Mouse (Mus musculus) MEL (cell line): ENCODE results near the gene Slc35e2. TPM values are rescaled to one million over a fixed set of nuclear protein-coding genes. Genes with fewer than 3 reads are reported as not detected.
"Not testable (repeated sequence)": the region's sequence is repeated elsewhere in the genome, so short reads cannot be mapped to it uniquely, and the experiment has no call there.

Source experiments
- DNase-seq: peaks from one replicate; pipeline ENCODE4 v3.0.0; 2011; ENCODE audit warnings: low read depth, low spot score
- H3K27ac ChIP-seq: 2 replicates; pipeline ENCODE4 v1.5.1; 2012; ENCODE audit warnings: low read depth, mild to moderate bottlenecking, control low read depth, low read length, moderate library complexity; ENCODE audit not compliant: control insufficient read depth
- H3K27me3 ChIP-seq, 2 experiments: fragments of 150-350 bp in 1 of 2; sonication (generic) in 1 of 2; 2 replicates each; pipeline ENCODE4 v1.6.1; 2012; ENCODE audit warnings: low read length in 2 of 2, mild to moderate bottlenecking in 2 of 2, improper control_type of control experiment in 1 of 2, moderate library complexity in 1 of 2; ENCODE audit not compliant: insufficient read depth in 2 of 2, control insufficient read depth in 1 of 2
- H3K36me3 ChIP-seq, 2 experiments: 2 replicates each; pipeline ENCODE4 v1.6.1; 2012 to 2014; ENCODE audit warnings: low read length in 2 of 2, improper control_type of control experiment in 1 of 2, inconsistent platforms in 1 of 2, mild to moderate bottlenecking in 1 of 2; ENCODE audit not compliant: insufficient read depth in 2 of 2, control insufficient read depth in 1 of 2
- H3K4me1 ChIP-seq, 2 experiments: fragments of 150-350 bp in 1 of 2; sonication (generic) in 1 of 2; 2 replicates each; pipeline ENCODE4 v1.6.1; 2012; ENCODE audit warnings: low read length in 2 of 2, improper control_type of control experiment in 1 of 2, mild to moderate bottlenecking in 1 of 2; ENCODE audit not compliant: insufficient read depth in 2 of 2, control insufficient read depth in 1 of 2
- H3K4me3 ChIP-seq, 2 experiments: fragments of 150-350 bp in 1 of 2; sonication (generic) in 1 of 2; 2 replicates each; pipeline ENCODE4 v1.5.1; 2012; ENCODE audit warnings: low read depth in 2 of 2, low read length in 2 of 2, mild to moderate bottlenecking in 2 of 2, moderate library complexity in 2 of 2, control low read depth in 1 of 2, improper control_type of control experiment in 1 of 2; ENCODE audit not compliant: control insufficient read depth in 1 of 2, insufficient read depth in 1 of 2
- H3K79me2 ChIP-seq: 2 replicates; pipeline ENCODE4 v1.6.1; 2012; ENCODE audit warnings: mild to moderate bottlenecking, low read length, moderate library complexity; ENCODE audit not compliant: control insufficient read depth, poor library complexity, insufficient read depth
- H3K9ac ChIP-seq: 2 replicates; pipeline ENCODE4 v1.6.1; 2012; ENCODE audit warnings: low read depth, mild to moderate bottlenecking, control low read depth, low read length, moderate library complexity; ENCODE audit not compliant: control insufficient read depth, poor library complexity, severe bottlenecking
- H3K9me3 ChIP-seq: fragments of 150-350 bp; sonication (generic); replicated peaks from 2 replicates; pipeline ENCODE4 v1.6.1; 2012; ENCODE audit warnings: mild to moderate bottlenecking, low read length, improper control_type of control experiment, moderate library complexity; ENCODE audit not compliant: insufficient read depth
- CHD1 ChIP-seq: IDR thresholded peaks from 2 replicates; pipeline ENCODE4 v1.6.1; 2012; ENCODE audit warnings: low read depth, mild to moderate bottlenecking, inconsistent platforms, low read length, improper control_type of control experiment
- ELF1 ChIP-seq: IDR thresholded peaks from 2 replicates; pipeline ENCODE4 v1.6.1; 2014; ENCODE audit warnings: low read depth, mild to moderate bottlenecking, inconsistent platforms, low read length, improper control_type of control experiment, moderate library complexity
- EP300 ChIP-seq, 2 experiments: IDR thresholded peaks; 2 replicates each; pipeline ENCODE4 v1.6.1; 2011; ENCODE audit warnings: improper control_type of control experiment in 2 of 2, low read length in 2 of 2, low read depth in 1 of 2, mild to moderate bottlenecking in 1 of 2
- HCFC1 ChIP-seq: IDR thresholded peaks from 2 replicates; pipeline ENCODE4 v1.6.1; 2012; ENCODE audit warnings: low read depth, mild to moderate bottlenecking, inconsistent platforms, low read length, improper control_type of control experiment, moderate library complexity
- KAT2A ChIP-seq: conservative IDR thresholded peaks from 2 replicates; pipeline ENCODE4 v1.6.1; 2012; ENCODE audit warnings: low read depth, low read length, improper control_type of control experiment, inconsistent platforms
- MAZ ChIP-seq: IDR thresholded peaks from 2 replicates; pipeline ENCODE4 v1.6.1; 2012; ENCODE audit warnings: low read depth, mild to moderate bottlenecking, inconsistent platforms, low read length, improper control_type of control experiment
- MXI1 ChIP-seq: IDR thresholded peaks from 2 replicates; pipeline ENCODE4 v1.6.1; 2011; ENCODE audit warnings: mild to moderate bottlenecking, low read depth, low read length, improper control_type of control experiment
- MYB ChIP-seq: IDR thresholded peaks from 2 replicates; pipeline ENCODE4 v1.6.1; 2011; ENCODE audit warnings: mild to moderate bottlenecking, low read depth, low read length, improper control_type of control experiment
- MYC ChIP-seq: IDR thresholded peaks from 2 replicates; pipeline ENCODE4 v1.6.1; 2011; ENCODE audit warnings: low read depth, mild to moderate bottlenecking, low read length, improper control_type of control experiment, moderate library complexity
- NELFE ChIP-seq: IDR thresholded peaks from 2 replicates; pipeline ENCODE4 v1.6.1; 2011; ENCODE audit warnings: low read depth, low read length, improper control_type of control experiment
- NRF1 ChIP-seq: IDR thresholded peaks from 2 replicates; pipeline ENCODE4 v1.6.1; 2014; ENCODE audit warnings: low read depth, mild to moderate bottlenecking, inconsistent platforms, low read length, improper control_type of control experiment, moderate library complexity; ENCODE audit not compliant: poor library complexity, insufficient read depth, severe bottlenecking
- POLR2A ChIP-seq, 2 experiments: IDR thresholded peaks; 2 replicates each; pipeline ENCODE4 v1.6.1; 2011 to 2012; ENCODE audit warnings: low read length in 2 of 2, mild to moderate bottlenecking in 2 of 2, control low read depth in 1 of 2, improper control_type of control experiment in 1 of 2, low read depth in 1 of 2, moderate library complexity in 1 of 2; ENCODE audit not compliant: control insufficient read depth in 1 of 2, insufficient read depth in 1 of 2, poor library complexity in 1 of 2
- RAD21 ChIP-seq: IDR thresholded peaks from 2 replicates; pipeline ENCODE4 v1.6.1; 2011; ENCODE audit warnings: mild to moderate bottlenecking, low read depth, low read length, improper control_type of control experiment
- SIN3A ChIP-seq: IDR thresholded peaks from 2 replicates; pipeline ENCODE4 v1.6.1; 2012; ENCODE audit warnings: low read length, improper control_type of control experiment, inconsistent platforms
- SMC3 ChIP-seq: IDR thresholded peaks from 2 replicates; pipeline ENCODE4 v1.6.1; 2011; ENCODE audit warnings: low read depth, low read length, improper control_type of control experiment
- TAL1 ChIP-seq: IDR thresholded peaks from 2 replicates; pipeline ENCODE4 v1.6.1; 2012; ENCODE audit warnings: mild to moderate bottlenecking, inconsistent platforms, low read length, moderate library complexity, mixed read lengths
- TCF12 ChIP-seq: IDR thresholded peaks from 2 replicates; pipeline ENCODE4 v1.6.1; 2014; ENCODE audit warnings: low read depth, mild to moderate bottlenecking, inconsistent platforms, low read length, improper control_type of control experiment, moderate library complexity
- UBTF ChIP-seq: IDR thresholded peaks from 2 replicates; pipeline ENCODE4 v1.6.1; 2012; ENCODE audit warnings: low read depth, mild to moderate bottlenecking, inconsistent platforms, low read length, improper control_type of control experiment, moderate library complexity, borderline replicate concordance; ENCODE audit not compliant: insufficient read depth
- USF2 ChIP-seq, 2 experiments: IDR thresholded peaks; 2 replicates each; pipeline ENCODE4 v1.6.1; 2011 to 2012; ENCODE audit warnings: improper control_type of control experiment in 2 of 2, low read length in 2 of 2, borderline replicate concordance in 1 of 2, inconsistent platforms in 1 of 2, low read depth in 1 of 2, mild to moderate bottlenecking in 1 of 2; ENCODE audit not compliant: insufficient read depth in 1 of 2
- ZC3H11A ChIP-seq: IDR thresholded peaks from 2 replicates; pipeline ENCODE4 v1.6.1; 2012; ENCODE audit warnings: low read depth, mild to moderate bottlenecking, inconsistent platforms, low read length, improper control_type of control experiment
- ZKSCAN1 ChIP-seq: IDR thresholded peaks from 2 replicates; pipeline ENCODE4 v1.6.1; 2012; ENCODE audit warnings: low read depth, mild to moderate bottlenecking, inconsistent platforms, low read length, improper control_type of control experiment, moderate library complexity
- ZNF384 ChIP-seq: IDR thresholded peaks from 2 replicates; pipeline ENCODE4 v1.6.1; 2012; ENCODE audit warnings: low read depth, mild to moderate bottlenecking, inconsistent platforms, low read length, improper control_type of control experiment
- polyA plus RNA-seq, 2 experiments: library from polyadenylated mRNA; stranded (reverse) in 1 of 2; unstranded in 1 of 2; fragments of >175 nt in 1 of 2; fragments of >200 nt in 1 of 2; gene quantifications; 2 replicates each; pipeline versions ENCODE4 v1.2.1 to v1.2.4; 2012; ENCODE audit warnings: low replicate concordance in 2 of 2, low read depth in 1 of 2; ENCODE audit not compliant: insufficient read length in 2 of 2, insufficient read depth in 1 of 2, missing spikeins in 1 of 2
- total RNA-seq: library from RNA; depleted of rRNA; stranded (reverse); fragments of 300-350 nt; gene quantifications from 2 replicates; pipeline ENCODE4 v1.2.3, GENCODE M21; 2012

Gene Slc35e2
- total and polyA plus RNA-seq, 3 experiments: 6.4 to 9.9 TPM; not detected in 1

DNA sequence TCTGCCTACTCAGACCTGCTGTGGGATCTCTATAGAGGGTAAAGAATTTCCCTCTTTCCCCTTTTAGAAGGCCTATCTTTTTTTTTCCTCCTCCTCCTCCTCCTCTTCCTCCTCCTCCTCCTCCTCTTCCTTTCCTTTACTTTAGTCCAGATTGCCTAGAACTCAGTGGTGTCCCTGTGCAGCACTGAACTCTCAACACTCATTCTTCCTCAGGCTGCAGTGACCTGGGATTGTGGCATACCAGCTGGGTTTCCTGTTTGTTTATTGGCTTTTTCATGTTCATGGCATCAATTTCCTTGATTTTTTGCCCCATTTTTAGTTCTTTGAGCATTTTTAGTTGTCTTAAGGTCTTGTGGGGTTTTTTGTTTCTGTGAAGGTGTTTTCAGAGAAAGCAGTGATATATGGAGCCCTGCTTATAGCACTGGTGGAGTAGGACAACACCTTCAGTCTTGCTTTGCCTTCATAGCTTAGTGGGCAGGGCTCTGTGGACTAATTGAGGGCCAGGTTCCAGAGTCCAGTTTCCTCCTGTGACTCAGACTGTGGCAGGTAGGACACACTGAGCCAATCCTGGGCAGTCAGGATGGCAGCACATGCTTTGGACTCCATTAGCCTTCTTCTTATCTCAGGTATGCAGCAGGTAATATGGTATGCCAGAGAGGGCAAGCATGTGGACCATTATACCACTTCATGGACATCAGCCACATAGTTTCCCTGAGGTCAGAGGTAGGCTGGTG lies 34.7 kb downstream of the Slc35e2 start:
- Histone ChIP-seq H3K79me2 (no peaks in the 10 kb centered on the region), H3K36me3 (peaks cover 0 to 43% of the 10 kb centered on the region in 2 experiments; a peak in 2 of 4 replicates), H3K9me3 (no peaks in the 10 kb centered on the region), H3K9ac (no peak overlapping the region), H3K27ac (no peak overlapping the region), H3K4me3 (no peak overlapping the region), H3K4me1 (no peaks in the 10 kb centered on the region), H3K27me3 (no peaks in the 10 kb centered on the region)
- no peak for DNase-seq
- TF ChIP-seq HCFC1: no peak
- TF ChIP-seq MYC: no peak
- no peak for TF ChIP-seq MYB
- TF ChIP-seq RAD21: no peak
- no peak for TF ChIP-seq SIN3A
- no peak for TF ChIP-seq ZC3H11A
- no peak for TF ChIP-seq UBTF
- no peak for TF ChIP-seq MXI1
- TF ChIP-seq ELF1: no peak
- TF ChIP-seq TAL1: no peak
- TF ChIP-seq NELFE: no peak
- TF ChIP-seq MAZ: no peak
- no peak for TF ChIP-seq CHD1
- TF ChIP-seq KAT2A: no peak
- no peak for TF ChIP-seq ZNF384

DNA sequence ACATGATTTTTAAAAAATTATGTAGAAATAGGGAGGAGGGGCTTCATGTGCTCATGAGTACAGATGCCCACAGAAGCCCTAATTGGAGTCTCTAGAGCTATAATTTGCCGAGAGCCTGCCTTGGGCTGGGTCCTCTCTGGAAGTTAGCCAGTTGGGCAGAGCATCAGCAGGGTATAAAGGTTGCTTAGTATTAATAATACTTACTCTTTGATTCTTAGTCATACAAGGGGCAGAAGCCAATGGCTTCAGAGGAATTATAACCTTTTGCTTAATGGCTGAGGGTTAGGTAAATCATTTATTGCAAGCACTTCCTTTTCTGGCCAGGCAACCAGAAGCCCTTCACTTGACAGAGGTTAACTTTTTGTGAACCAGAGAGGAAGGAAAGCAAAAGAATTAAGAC lies 42.3 kb downstream of the Slc35e2 start:
- no peaks in the 10 kb centered on the region for H3K9me3 ChIP-seq
- peaks cover 0 to 20% of the 10 kb centered on the region in 2 experiments; a peak in 2 of 4 replicates for H3K36me3 ChIP-seq
- no peak for DNase-seq
- no peaks in the 10 kb centered on the region for H3K27me3 ChIP-seq
- H3K4me3 ChIP-seq: no peak overlapping the region
- H3K27ac ChIP-seq: no peak overlapping the region
- no peaks in the 10 kb centered on the region for H3K79me2 ChIP-seq
- no peak for TF ChIP-seq MYC
- no peak for TF ChIP-seq HCFC1
- TF ChIP-seq POLR2A (IDR thresholded peaks at IDR 0.05; ENCODE audit: control insufficient read depth in 1 of 2, insufficient read depth in 1 of 2, low read depth in 1 of 2, low read length in 2 of 2, poor library complexity in 1 of 2): no peak
- TF ChIP-seq TAL1: no peak
- no peak for TF ChIP-seq MAZ
- no peak for TF ChIP-seq TCF12
- TF ChIP-seq SIN3A: no peak
- no peak for TF ChIP-seq ZNF384
- no peak for TF ChIP-seq UBTF
- no peak for TF ChIP-seq USF2 (IDR thresholded peaks at IDR 0.05; ENCODE audit: borderline replicate concordance in 1 of 2, insufficient read depth in 1 of 2, low read depth in 1 of 2, low read length in 2 of 2)
- no peak for TF ChIP-seq EP300 (IDR thresholded peaks at IDR 0.05; ENCODE audit: low read depth in 1 of 2, low read length in 2 of 2)
- no peak for TF ChIP-seq NELFE
- TF ChIP-seq SMC3: no peak
- no peak for TF ChIP-seq NRF1
- no peak for TF ChIP-seq ZKSCAN1
- H3K4me1 ChIP-seq: no peaks in the 10 kb centered on the region
- H3K9ac ChIP-seq: no peak overlapping the region

DNA sequence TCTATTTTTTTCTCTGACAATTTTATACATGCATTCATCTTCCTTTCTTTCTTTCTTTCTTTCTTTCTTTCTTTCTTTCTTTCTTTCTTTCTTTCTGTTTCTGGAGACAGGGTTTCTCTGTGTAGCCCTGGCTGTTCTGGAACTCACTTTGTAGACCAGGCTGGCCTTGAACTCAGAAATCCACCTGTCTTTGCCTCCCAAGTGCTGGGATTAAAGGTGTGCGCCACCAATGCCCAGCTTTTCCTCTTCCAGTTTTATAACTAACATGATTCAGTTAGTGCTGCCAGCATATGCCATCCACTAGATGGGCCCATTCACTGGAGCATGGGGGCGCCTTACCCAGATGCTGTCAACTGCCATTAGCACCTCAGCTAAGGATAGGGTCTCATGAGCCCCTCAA lies 44.1 kb downstream of the Slc35e2 start, which contains the start of gene Gm10563:
Gm10563 (minus strand) TSS at position 101 of the 400 bp plus-strand sequence.
- H3K9ac ChIP-seq, H3K27ac ChIP-seq, H3K4me3 ChIP-seq, H3K4me1 ChIP-seq, DNase-seq, H3K27me3 ChIP-seq, H3K79me2 ChIP-seq, H3K9me3 ChIP-seq: not testable (repeated sequence)
- H3K36me3 ChIP-seq: peaks cover 0 to 21% of the 10 kb centered on the region in 2 experiments; a peak in 2 of 4 replicates
